Mouse (Mus musculus): Measurements from ENCODE around the gene Krtcap2. TPM values are rescaled to one million over a fixed set of nuclear protein-coding genes. Genes with fewer than 3 reads are reported as not detected.

The Krtcap2 gene
- polyA plus RNA-seq, 1 experiment from 2014 or later, result 309 TPM

DNA sequence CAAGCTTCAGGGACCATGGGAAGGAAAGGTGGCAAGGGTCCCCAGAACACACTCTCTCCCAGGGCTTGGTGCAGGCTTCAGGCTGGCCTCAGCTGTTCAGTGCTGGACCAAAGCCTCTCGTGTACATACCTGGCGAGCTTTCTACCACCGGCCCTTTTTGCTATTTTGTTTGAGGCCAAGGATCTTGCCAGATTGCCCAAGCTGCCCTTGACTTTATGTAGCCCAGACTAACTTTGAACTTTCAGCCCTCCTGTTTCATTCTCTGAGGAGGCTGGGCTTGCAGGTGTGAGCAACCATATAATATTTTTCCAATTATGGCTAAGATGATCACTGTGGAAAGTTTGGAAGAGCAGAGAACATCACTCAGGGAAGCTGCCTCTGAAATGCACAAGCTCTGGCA lies 38.5 kb downstream of the Krtcap2 start:
- Histone ChIP-seq H3K27me3 (replicated peaks; ENCODE audit: insufficient read depth, low read length) (no peaks in the 10 kb centered on the region), H3K4me1 (ENCODE audit: insufficient read depth, low read depth, low read length) (peaks cover 8% of the 10 kb centered on the region; the same call in 1 of the 2 replicates), H3K4me2 (replicated peaks; ENCODE audit: low read depth, low read length) (no peak overlapping the region), H3K4me3 (ENCODE audit: low read depth, low read length) (no peak overlapping the region), H3K9me3 (ENCODE audit: low read length) (no peaks in the 10 kb centered on the region), H3K9ac (replicated peaks; ENCODE audit: low read depth) (no peak overlapping the region), H3K27ac (ENCODE audit: low read length) (no peak overlapping the region), H3K36me3 (ENCODE audit: insufficient read depth, low read length) (no peaks in the 10 kb centered on the region)
- TF ChIP-seq CTCF (IDR thresholded peaks at IDR 0.05), result no peak
- no peak for TF ChIP-seq EP300 (IDR thresholded peaks at IDR 0.05)
- 66% methylated on average over 3 of the region's 3 CpGs for WGBS
- ATAC-seq, result no peak
- no peak for DNase-seq (ENCODE audit: low spot score)

- H3K4me3 ChIP-seq (ENCODE audit: low read depth, low read length), result no peak overlapping the region
- H3K4me2 ChIP-seq (replicated peaks; ENCODE audit: low read depth, low read length), result no peak overlapping the region
- DNase-seq (ENCODE audit: low spot score) (no peak), ATAC-seq (no peak)
- no peaks in the 10 kb centered on the region for H3K36me3 ChIP-seq (ENCODE audit: insufficient read depth, low read length)
- no peak overlapping the region for H3K27ac ChIP-seq (ENCODE audit: low read length)
- H3K27me3 ChIP-seq (replicated peaks; ENCODE audit: insufficient read depth, low read length), result no peaks in the 10 kb centered on the region
- no peak overlapping the region for H3K9ac ChIP-seq (replicated peaks; ENCODE audit: low read depth)
- H3K4me1 ChIP-seq (ENCODE audit: insufficient read depth, low read depth, low read length), result peaks cover 8% of the 10 kb centered on the region; the same call in 1 of the 2 replicates
- no peaks in the 10 kb centered on the region for H3K9me3 ChIP-seq (ENCODE audit: low read length)
- no peak for TF ChIP-seq EP300 (IDR thresholded peaks at IDR 0.05)
- TF ChIP-seq CTCF (IDR thresholded peaks at IDR 0.05), result no peak
- 34% methylated on average over 2 of the region's 2 CpGs for WGBS
Measured at GRCm38 (mm10) chr3:89285526-89285925, 39.8 kb downstream of the Krtcap2 start.

GRCm38 (mm10) chr3:89287286-89287685 lies 41.5 kb downstream of the Krtcap2 start:
- 52% methylated on average over 5 of the region's 5 CpGs for WGBS
- no peaks in the 10 kb centered on the region for H3K27me3 ChIP-seq (replicated peaks; ENCODE audit: insufficient read depth, low read length)
- TF ChIP-seq CTCF (IDR thresholded peaks at IDR 0.05) (no peak), EP300 (IDR thresholded peaks at IDR 0.05) (no peak)
- no peak overlapping the region for H3K4me3 ChIP-seq (ENCODE audit: low read depth, low read length)
- no peak for DNase-seq (ENCODE audit: low spot score)
- H3K4me1 ChIP-seq (ENCODE audit: insufficient read depth, low read depth, low read length), result no peaks in the 10 kb centered on the region
- H3K27ac ChIP-seq (ENCODE audit: low read length), result no peak overlapping the region
- no peaks in the 10 kb centered on the region for H3K36me3 ChIP-seq (ENCODE audit: insufficient read depth, low read length)
- no peak overlapping the region for H3K9ac ChIP-seq (replicated peaks; ENCODE audit: low read depth)
- H3K9me3 ChIP-seq (ENCODE audit: low read length), result no peaks in the 10 kb centered on the region
- no peak for ATAC-seq
- no peak overlapping the region for H3K4me2 ChIP-seq (replicated peaks; ENCODE audit: low read depth, low read length)

DNA sequence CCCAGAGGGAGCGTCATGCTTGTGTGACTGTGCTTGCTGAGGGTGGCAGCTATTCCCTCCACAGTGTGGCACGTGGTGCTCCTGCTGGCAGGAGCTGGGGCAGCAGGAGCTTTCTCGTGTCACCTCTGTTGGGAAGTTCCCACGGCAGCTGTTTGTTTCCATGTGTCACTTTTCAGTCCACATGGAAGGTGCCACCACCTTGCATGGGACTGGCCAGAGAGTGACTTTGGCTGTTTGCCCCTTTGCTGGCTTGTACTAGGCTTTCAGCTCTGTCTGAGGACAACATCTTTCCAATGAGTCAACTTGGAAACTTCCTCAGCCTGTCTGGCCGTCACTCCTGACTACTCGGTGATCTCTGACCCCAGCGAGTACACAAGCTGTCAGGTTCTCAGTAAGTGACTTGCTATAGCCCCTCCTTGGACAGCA lies 42.8 kb downstream of the Krtcap2 start:
- TF ChIP-seq EP300 (IDR thresholded peaks at IDR 0.05), result no peak
- peak; percentile 48 for TF ChIP-seq CTCF (IDR thresholded peaks at IDR 0.05)
- no peaks in the 10 kb centered on the region for H3K4me1 ChIP-seq (ENCODE audit: insufficient read depth, low read depth, low read length)
- no peak overlapping the region for H3K4me2 ChIP-seq (replicated peaks; ENCODE audit: low read depth, low read length)
- no peaks in the 10 kb centered on the region for H3K9me3 ChIP-seq (ENCODE audit: low read length)
- 18% methylated on average over 7 of the region's 7 CpGs for WGBS
- no peak overlapping the region for H3K9ac ChIP-seq (replicated peaks; ENCODE audit: low read depth)
- no peak overlapping the region for H3K4me3 ChIP-seq (ENCODE audit: low read depth, low read length)
- no peak overlapping the region for H3K27ac ChIP-seq (ENCODE audit: low read length)
- DNase-seq (ENCODE audit: low spot score) (peak; percentile 43), ATAC-seq (peak; percentile 49)
- no peaks in the 10 kb centered on the region for H3K36me3 ChIP-seq (ENCODE audit: insufficient read depth, low read length)
- no peaks in the 10 kb centered on the region for H3K27me3 ChIP-seq (replicated peaks; ENCODE audit: insufficient read depth, low read length)

GRCm38 (mm10) chr3:89291874-89292273 lies 46.1 kb downstream of the Krtcap2 start:
- no peak overlapping the region for H3K4me2 ChIP-seq (replicated peaks; ENCODE audit: low read depth, low read length)
- H3K4me1 ChIP-seq (ENCODE audit: insufficient read depth, low read depth, low read length), result no peaks in the 10 kb centered on the region
- H3K27me3 ChIP-seq (replicated peaks; ENCODE audit: insufficient read depth, low read length), result no peaks in the 10 kb centered on the region
- ATAC-seq (no peak), DNase-seq (ENCODE audit: low spot score) (no peak)
- H3K27ac ChIP-seq (ENCODE audit: low read length), result no peak overlapping the region
- no peak overlapping the region for H3K9ac ChIP-seq (replicated peaks; ENCODE audit: low read depth)
- H3K36me3 ChIP-seq (ENCODE audit: insufficient read depth, low read length), result no peaks in the 10 kb centered on the region
- no peak overlapping the region for H3K4me3 ChIP-seq (ENCODE audit: low read depth, low read length)
- no peak for TF ChIP-seq CTCF (IDR thresholded peaks at IDR 0.05)
- no peak for TF ChIP-seq EP300 (IDR thresholded peaks at IDR 0.05)
- 49% methylated on average over 10 of the region's 10 CpGs for WGBS
- no peaks in the 10 kb centered on the region for H3K9me3 ChIP-seq (ENCODE audit: low read length)

DNA sequence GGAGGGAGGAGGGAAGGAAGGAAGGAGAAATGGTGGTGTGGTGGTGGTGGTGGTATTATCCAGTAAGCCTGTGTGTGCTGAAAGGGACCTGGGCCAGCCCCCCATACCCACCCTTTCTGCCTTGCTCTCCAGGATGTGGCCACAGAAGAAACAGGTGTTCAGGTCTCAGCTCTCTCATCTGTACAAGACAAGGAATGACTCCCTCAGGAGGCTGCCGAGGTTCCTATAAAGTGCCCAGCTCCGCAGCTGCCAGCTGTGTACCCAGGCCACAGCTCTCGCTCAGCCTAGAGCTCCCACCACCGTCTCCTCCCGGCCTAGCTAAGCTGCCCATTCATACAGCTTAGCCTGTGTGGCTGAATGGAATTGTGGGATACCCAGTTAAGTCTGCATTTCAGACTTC lies 46.5 kb downstream of the Krtcap2 start:
- no peak overlapping the region for H3K27ac ChIP-seq (ENCODE audit: low read length)
- TF ChIP-seq CTCF (IDR thresholded peaks at IDR 0.05) (no peak), EP300 (IDR thresholded peaks at IDR 0.05) (no peak)
- WGBS, result 71% methylated on average over 5 of the region's 5 CpGs
- no peak overlapping the region for H3K9ac ChIP-seq (replicated peaks; ENCODE audit: low read depth)
- DNase-seq (ENCODE audit: low spot score) (no peak), ATAC-seq (no peak)
- no peaks in the 10 kb centered on the region for H3K27me3 ChIP-seq (replicated peaks; ENCODE audit: insufficient read depth, low read length)
- H3K4me2 ChIP-seq (replicated peaks; ENCODE audit: low read depth, low read length), result no peak overlapping the region
- no peak overlapping the region for H3K4me3 ChIP-seq (ENCODE audit: low read depth, low read length)
- no peaks in the 10 kb centered on the region for H3K4me1 ChIP-seq (ENCODE audit: insufficient read depth, low read depth, low read length)
- no peaks in the 10 kb centered on the region for H3K9me3 ChIP-seq (ENCODE audit: low read length)
- no peaks in the 10 kb centered on the region for H3K36me3 ChIP-seq (ENCODE audit: insufficient read depth, low read length)
